Mouse (Mus musculus): ENCODE measurements around the gene Cers3. TPM values are rescaled to one million over a fixed set of nuclear protein-coding genes. Genes with fewer than 3 reads are reported as not detected.

Gene Cers3
- total RNA-seq, 2 experiments from 2014 or later, result 0.30 to 0.49 TPM

GRCm38 (mm10) chr7:66831295-66831694, 88.0 kb downstream of the Cers3 start:
- DNase-seq (ENCODE audit: extremely low spot score in 1 of 2, low spot score in 1 of 2), result no peak

GRCm38 (mm10) chr7:66839463-66840007, 96.2 kb downstream of the Cers3 start, which contains the start of gene Adamts17:
Gene Adamts17 (plus strand): TSS chr7:66839735.
- peak; percentile 81 to 87 for DNase-seq (ENCODE audit: extremely low spot score in 1 of 2, low spot score in 1 of 2)

GRCm38 (mm10) chr7:66840008-66840719, 96.9 kb downstream of the Cers3 start:
- DNase-seq (ENCODE audit: extremely low spot score in 1 of 2, low spot score in 1 of 2), result peak; percentile 46 to 48

- DNase-seq (ENCODE audit: extremely low spot score in 1 of 2, low spot score in 1 of 2), result peak in 1 of 2 experiments; percentile 36
Measured at GRCm38 (mm10) chr7:66841165-66841564, 97.9 kb downstream of the Cers3 start.

- peak; percentile 82 to 89 for DNase-seq (ENCODE audit: extremely low spot score in 1 of 2, low spot score in 1 of 2)
Measured at GRCm38 (mm10) chr7:66842021-66842420, 98.7 kb downstream of the Cers3 start.

- DNase-seq (ENCODE audit: extremely low spot score in 1 of 2, low spot score in 1 of 2), result no peak
Measured at GRCm38 (mm10) chr7:66843846-66844245, 100.5 kb downstream of the Cers3 start.

- DNase-seq (ENCODE audit: extremely low spot score in 1 of 2, low spot score in 1 of 2), result no peak
Measured at GRCm38 (mm10) chr7:66846582-66846981, 103.3 kb downstream of the Cers3 start.

GRCm38 (mm10) chr7:66847299-66847698, 104.0 kb downstream of the Cers3 start:
- DNase-seq (ENCODE audit: extremely low spot score in 1 of 2, low spot score in 1 of 2), result no peak

GRCm38 (mm10) chr7:66849316-66849715, 106.0 kb downstream of the Cers3 start:
- no peak for DNase-seq (ENCODE audit: extremely low spot score in 1 of 2, low spot score in 1 of 2)

GRCm38 (mm10) chr7:66852164-66852563, 108.9 kb downstream of the Cers3 start:
- no peak for DNase-seq (ENCODE audit: extremely low spot score in 1 of 2, low spot score in 1 of 2)

GRCm38 (mm10) chr7:66857610-66858009, 114.3 kb downstream of the Cers3 start:
- DNase-seq (ENCODE audit: extremely low spot score in 1 of 2, low spot score in 1 of 2), result no peak

- no peak for DNase-seq (ENCODE audit: extremely low spot score in 1 of 2, low spot score in 1 of 2)
Measured at GRCm38 (mm10) chr7:66858247-66859075, 115.2 kb downstream of the Cers3 start.

GRCm38 (mm10) chr7:66859220-66859619, 115.9 kb downstream of the Cers3 start:
- DNase-seq (ENCODE audit: extremely low spot score in 1 of 2, low spot score in 1 of 2), result no peak

- DNase-seq (ENCODE audit: extremely low spot score in 1 of 2, low spot score in 1 of 2), result no peak
Measured at GRCm38 (mm10) chr7:66866944-66867718, 123.8 kb downstream of the Cers3 start.

- DNase-seq (ENCODE audit: extremely low spot score in 1 of 2, low spot score in 1 of 2), result peak in 1 of 2 experiments; percentile 39
Measured at GRCm38 (mm10) chr7:66867719-66868501, 124.6 kb downstream of the Cers3 start.

GRCm38 (mm10) chr7:66871520-66871919, 128.2 kb downstream of the Cers3 start:
- no peak for DNase-seq (ENCODE audit: extremely low spot score in 1 of 2, low spot score in 1 of 2)

- DNase-seq (ENCODE audit: extremely low spot score in 1 of 2, low spot score in 1 of 2), result no peak
Measured at GRCm38 (mm10) chr7:66871940-66872511, 128.7 kb downstream of the Cers3 start.

- DNase-seq (ENCODE audit: extremely low spot score in 1 of 2, low spot score in 1 of 2), result no peak
Measured at GRCm38 (mm10) chr7:66873235-66873634, 129.9 kb downstream of the Cers3 start.
